Mouse (Mus musculus): ENCODE results near the gene F13b. TPM values are rescaled to one million over a fixed set of nuclear protein-coding genes. Genes with fewer than 3 reads are reported as not detected.

Gene F13b
- polyA plus RNA-seq, 1 experiment from 2014 or later = not detected

DNA sequence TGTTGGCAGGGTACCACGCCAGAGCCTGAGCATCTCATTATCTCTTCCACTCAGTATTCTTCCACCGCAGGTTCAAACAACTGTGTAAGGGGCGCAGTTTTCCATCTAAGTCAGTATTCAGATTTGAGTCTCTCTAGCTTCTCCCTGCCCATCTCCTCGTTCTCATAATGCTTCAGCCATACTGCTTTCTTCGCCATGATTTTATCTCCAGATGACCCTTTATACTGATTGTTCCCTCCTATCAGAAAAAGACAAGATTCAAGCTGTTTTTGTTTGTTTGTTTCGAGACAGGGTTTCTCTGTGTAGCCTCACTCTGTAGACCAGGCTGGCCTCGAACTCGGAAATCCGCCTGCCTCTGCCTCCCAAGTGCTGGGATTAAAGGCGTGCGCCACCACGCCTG, 13.1 kb downstream of the F13b start:
- no peak overlapping the region for H3K27ac ChIP-seq (replicated peaks)
- H3K9me3 ChIP-seq (replicated peaks) = no peaks in the 10 kb centered on the region
- H3K9ac ChIP-seq (replicated peaks) = no peak overlapping the region
- H3K4me2 ChIP-seq = no peak overlapping the region
- no peak overlapping the region for H3K4me3 ChIP-seq (replicated peaks)
- no peak for ATAC-seq (ENCODE audit: low FRiP score)
- 91% methylated on average over 12 of the region's 12 CpGs for WGBS
- no peaks in the 10 kb centered on the region for H3K27me3 ChIP-seq (replicated peaks)
- no peaks in the 10 kb centered on the region for H3K36me3 ChIP-seq
- no peaks in the 10 kb centered on the region for H3K4me1 ChIP-seq

DNA sequence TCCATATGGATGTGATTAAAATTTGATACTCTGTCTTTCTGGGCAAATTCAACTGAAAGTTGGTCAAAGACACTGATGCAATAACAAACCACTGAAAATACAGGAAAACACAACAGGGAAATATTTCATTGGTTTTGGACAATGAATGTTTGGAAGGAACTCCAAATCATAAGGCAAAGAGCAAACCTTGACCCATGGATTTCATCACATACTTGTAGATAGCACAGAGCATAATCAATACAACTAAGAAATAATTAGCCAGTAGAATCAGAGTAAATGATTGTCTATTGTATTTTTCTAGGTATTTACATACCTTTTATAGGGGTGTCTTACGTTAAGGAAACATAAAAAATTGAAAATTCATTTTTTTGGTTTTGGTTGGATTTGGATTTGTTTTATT, 47.0 kb downstream of the F13b start:
- 91% methylated on average over 1 of the region's 1 CpGs for WGBS
- no peak overlapping the region for H3K4me2 ChIP-seq
- H3K4me1 ChIP-seq = no peaks in the 10 kb centered on the region
- no peaks in the 10 kb centered on the region for H3K27me3 ChIP-seq (replicated peaks)
- H3K9ac ChIP-seq (replicated peaks) = no peak overlapping the region
- H3K4me3 ChIP-seq (replicated peaks) = no peak overlapping the region
- H3K9me3 ChIP-seq (replicated peaks) = no peaks in the 10 kb centered on the region
- no peak for ATAC-seq (ENCODE audit: low FRiP score)
- H3K36me3 ChIP-seq = no peaks in the 10 kb centered on the region
- no peak overlapping the region for H3K27ac ChIP-seq (replicated peaks)

DNA sequence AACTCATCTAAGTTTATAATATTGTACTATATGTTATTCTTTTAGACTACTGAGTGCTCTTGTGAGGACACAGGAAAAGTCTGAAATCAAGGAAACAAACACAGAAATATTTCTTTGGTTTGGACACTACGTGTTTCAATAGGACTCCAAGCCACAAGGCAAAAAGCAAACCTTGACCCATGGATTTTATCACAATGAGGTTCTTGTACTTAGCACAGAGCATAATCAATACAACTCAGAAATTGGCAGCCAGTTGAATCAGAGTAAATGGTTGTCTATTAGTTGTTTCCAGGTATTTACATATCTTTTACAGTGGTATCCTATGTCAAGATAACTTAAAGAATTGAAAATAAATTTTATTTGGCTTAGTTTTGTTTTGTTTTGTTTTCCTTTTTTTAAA, 49.8 kb downstream of the F13b start:
- H3K4me2 ChIP-seq = no peak overlapping the region
- no peaks in the 10 kb centered on the region for H3K4me1 ChIP-seq
- H3K9ac ChIP-seq (replicated peaks) = no peak overlapping the region
- no peak overlapping the region for H3K4me3 ChIP-seq (replicated peaks)
- no peaks in the 10 kb centered on the region for H3K27me3 ChIP-seq (replicated peaks)
- H3K9me3 ChIP-seq (replicated peaks) = no peaks in the 10 kb centered on the region
- H3K36me3 ChIP-seq = no peaks in the 10 kb centered on the region
- no peak for ATAC-seq (ENCODE audit: low FRiP score)
- no peak overlapping the region for H3K27ac ChIP-seq (replicated peaks)
- WGBS = 84% methylated on average over 1 of the region's 1 CpGs

DNA sequence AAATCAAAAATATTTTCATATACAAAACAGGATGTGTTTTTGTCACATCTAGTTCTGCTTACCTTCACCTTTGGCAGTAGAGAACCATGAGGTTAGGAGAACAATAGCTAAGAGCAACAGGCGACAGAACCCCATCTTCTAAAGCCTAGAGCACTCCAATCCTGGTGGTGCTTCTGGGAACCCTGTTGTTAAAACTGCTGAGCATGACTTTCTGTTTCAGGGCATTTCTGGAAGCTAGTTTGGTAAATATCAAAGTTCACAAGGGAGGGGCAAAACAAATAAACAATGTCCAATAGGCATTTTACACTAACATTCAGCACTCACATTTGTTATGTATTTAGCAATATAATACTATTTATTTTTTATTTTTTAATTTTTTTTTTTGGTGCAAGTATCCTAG, 58.5 kb downstream of the F13b start, which contains the start of gene Cfhr1:
Cfhr1 (minus strand) TSS at position 249 of the 400 bp plus-strand sequence.
- WGBS = 63% methylated on average over 1 of the region's 1 CpGs

More for the DNA sequence above, 58.5 kb downstream of the F13b start, which contains the start of gene Cfhr1:
- no peaks in the 10 kb centered on the region for H3K9me3 ChIP-seq (replicated peaks)
- no peak for ATAC-seq (ENCODE audit: low FRiP score)
- H3K36me3 ChIP-seq = no peaks in the 10 kb centered on the region
- H3K4me2 ChIP-seq = no peak within 1 kb of the TSS
- no peaks in the 10 kb centered on the region for H3K4me1 ChIP-seq
- no peak within 1 kb of the TSS for H3K4me3 ChIP-seq (replicated peaks)
- H3K9ac ChIP-seq (replicated peaks) = no peak within 1 kb of the TSS
- H3K27ac ChIP-seq (replicated peaks) = no peak within 1 kb of the TSS
- H3K27me3 ChIP-seq (replicated peaks) = no peaks in the 10 kb centered on the region

Other genes starting within 250 kb of the F13b start
- gene Crb1, start 124.6 kb upstream of the F13b start, polyA plus RNA-seq (2015; fragmentation: Nextera tagmentation; extraction: Ambion mirVana) = 0.66 and 0.95 TPM in 2 replicates
- 10.5 and 10.9 TPM in 2 replicates for gene Zbtb41, start 79.4 kb upstream of the F13b start, polyA plus RNA-seq (2015; fragmentation: Nextera tagmentation; extraction: Ambion mirVana)
- gene Aspm, start 46.9 kb upstream of the F13b start, polyA plus RNA-seq (2015; fragmentation: Nextera tagmentation; extraction: Ambion mirVana) = 1.5 and 4.3 TPM in 2 replicates
- not detected in 2 replicates for gene Cfhr1, start 58.6 kb downstream of the F13b start, polyA plus RNA-seq (2015; fragmentation: Nextera tagmentation; extraction: Ambion mirVana)

Measured in neural tube, embryonic 15.5 days (tissue).